Mouse (Mus musculus) midbrain, embryonic 14.5 days (tissue): ENCODE data around the gene Phf20. TPM values are rescaled to one million over a fixed set of nuclear protein-coding genes. Genes with fewer than 3 reads are reported as not detected.
A peak's percentile ranks its signal among the peaks of the same experiment; 100 is the strongest.

Experiments
- ATAC-seq: fragments of 200-750 bp; cut with Nextera tagmentation; 2 replicates; pipeline ENCODE4 v1.8.0; 2017; ENCODE audit warnings: moderate number of reproducible peaks, moderate library complexity; ENCODE audit not compliant: low FRiP score, low TSS enrichment
- DNase-seq: peaks from one replicate; pipeline ENCODE4 v3.0.0-alpha.2; 2015
- H3K27ac ChIP-seq: fragments of 300-500 bp; sonication (generic); replicated peaks from 2 replicates; pipeline ENCODE4 v1.5.1; 2014; ENCODE audit warnings: mild to moderate bottlenecking, low read depth, low read length, moderate library complexity
- H3K27me3 ChIP-seq: fragments of 300-500 bp; sonication (generic); 2 replicates; pipeline ENCODE4 v1.6.1; 2014; ENCODE audit warnings: low read length, control low read depth, mixed read lengths; ENCODE audit not compliant: control insufficient read depth, insufficient read depth
- H3K36me3 ChIP-seq: fragments of 300-500 bp; sonication (generic); 2 replicates; pipeline ENCODE4 v1.6.1; 2014; ENCODE audit warnings: low read length, control low read depth; ENCODE audit not compliant: control insufficient read depth, insufficient read depth
- H3K4me1 ChIP-seq: fragments of 300-500 bp; sonication (generic); 2 replicates; pipeline ENCODE4 v1.6.1; 2014; ENCODE audit warnings: mild to moderate bottlenecking, antibody characterized with exemption, low read length, control low read depth; ENCODE audit not compliant: control insufficient read depth, insufficient read depth
- H3K4me2 ChIP-seq: fragments of 300-500 bp; sonication (generic); 2 replicates; pipeline ENCODE4 v1.6.1; 2014; ENCODE audit warnings: mild to moderate bottlenecking, low read length, moderate library complexity
- H3K4me3 ChIP-seq: fragments of 300-500 bp; sonication (generic); replicated peaks from 2 replicates; pipeline ENCODE4 v1.5.1; 2014; ENCODE audit warnings: low read depth, low read length
- H3K9ac ChIP-seq: fragments of 300-500 bp; sonication (generic); replicated peaks from 2 replicates; pipeline ENCODE4 v1.6.1; 2014; ENCODE audit warnings: mild to moderate bottlenecking, low read length, moderate library complexity
- H3K9me3 ChIP-seq: fragments of 300-500 bp; sonication (generic); 2 replicates; pipeline ENCODE4 v1.6.1; 2016; ENCODE audit warnings: low read length, control low read depth, mixed read lengths; ENCODE audit not compliant: control insufficient read depth
- WGBS: fragments of 180-500 bp; shearing (Covaris S2); extraction: QIAGEN DNeasy Blood & Tissue Kit; methylation state at CpG from one replicate; pipeline ENCODE4 v1.1.7; 2014; 5-methylcytosine and 5-hydroxymethylcytosine counted together
- polyA plus RNA-seq: library from polyadenylated mRNA; unstranded; fragments of >200 nt; fragmentation: Nextera tagmentation; extraction: Ambion mirVana; gene quantifications from 2 replicates; pipeline ENCODE4 v1.2.1, GENCODE M21; 2014

Gene Phf20
- polyA plus RNA-seq, 1 experiment from 2014 or later, result 120 TPM

GRCm38 (mm10) chr2:156243011-156243410, 46.7 kb downstream of the Phf20 start:
- Histone ChIP-seq H3K27ac (no peak overlapping the region), H3K4me1 (no peaks in the 10 kb centered on the region), H3K9me3 (no peaks in the 10 kb centered on the region), H3K27me3 (no peaks in the 10 kb centered on the region), H3K4me2 (no peak overlapping the region), H3K4me3 (no peak overlapping the region), H3K9ac (no peak overlapping the region), H3K36me3 (peaks cover 15% of the 10 kb centered on the region)
- no peak for ATAC-seq
- 95% methylated on average over 8 of the region's 8 CpGs for WGBS
- DNase-seq, result no peak

GRCm38 (mm10) chr2:156247599-156247998, 51.3 kb downstream of the Phf20 start:
- Histone ChIP-seq H3K27me3 (no peaks in the 10 kb centered on the region), H3K4me2 (no peak overlapping the region), H3K9me3 (no peaks in the 10 kb centered on the region), H3K4me3 (no peak overlapping the region), H3K27ac (no peak overlapping the region), H3K4me1 (no peaks in the 10 kb centered on the region), H3K36me3 (peaks cover 26% of the 10 kb centered on the region), H3K9ac (no peak overlapping the region)
- DNase-seq (no peak), ATAC-seq (no peak)

GRCm38 (mm10) chr2:156250761-156251160, 54.5 kb downstream of the Phf20 start:
- ATAC-seq, result no peak
- no peak overlapping the region for H3K9ac ChIP-seq
- H3K4me1 ChIP-seq, result no peaks in the 10 kb centered on the region

GRCm38 (mm10) chr2:156251291-156251690, 55.0 kb downstream of the Phf20 start:
- H3K9me3 ChIP-seq, result no peaks in the 10 kb centered on the region
- no peak overlapping the region for H3K4me3 ChIP-seq
- no peak overlapping the region for H3K4me2 ChIP-seq
- no peak overlapping the region for H3K27ac ChIP-seq
- H3K27me3 ChIP-seq, result no peaks in the 10 kb centered on the region
- DNase-seq, result no peak
- WGBS, result 95% methylated on average over 1 of the region's 1 CpGs
- H3K9ac ChIP-seq, result no peak overlapping the region
- peaks cover 47% of the 10 kb centered on the region for H3K36me3 ChIP-seq
- no peaks in the 10 kb centered on the region for H3K4me1 ChIP-seq
- no peak for ATAC-seq

More at GRCm38 (mm10) chr2:156250761-156251160, 54.5 kb downstream of the Phf20 start:
- H3K4me2 ChIP-seq, result no peak overlapping the region
- H3K4me3 ChIP-seq, result no peak overlapping the region
- H3K27ac ChIP-seq, result no peak overlapping the region
- DNase-seq, result no peak
- H3K27me3 ChIP-seq, result no peaks in the 10 kb centered on the region
- peaks cover 45% of the 10 kb centered on the region for H3K36me3 ChIP-seq
- H3K9me3 ChIP-seq, result no peaks in the 10 kb centered on the region

GRCm38 (mm10) chr2:156257051-156257450, 60.8 kb downstream of the Phf20 start:
- peak; percentile 49 for DNase-seq

GRCm38 (mm10) chr2:156257922-156258761, 61.9 kb downstream of the Phf20 start:
- no peaks in the 10 kb centered on the region for H3K4me1 ChIP-seq
- H3K9me3 ChIP-seq, result no peaks in the 10 kb centered on the region
- 93% methylated on average over 11 of the region's 11 CpGs for WGBS
- DNase-seq (no peak), ATAC-seq (no peak)
- no peak overlapping the region for H3K9ac ChIP-seq
- no peak overlapping the region for H3K27ac ChIP-seq
- peaks cover 61% of the 10 kb centered on the region for H3K36me3 ChIP-seq
- H3K4me2 ChIP-seq, result no peak overlapping the region
- no peaks in the 10 kb centered on the region for H3K27me3 ChIP-seq
- H3K4me3 ChIP-seq, result no peak overlapping the region

More at GRCm38 (mm10) chr2:156257051-156257450, 60.8 kb downstream of the Phf20 start:
- no peak overlapping the region for H3K4me2 ChIP-seq
- no peak overlapping the region for H3K9ac ChIP-seq
- H3K4me1 ChIP-seq, result no peaks in the 10 kb centered on the region
- H3K9me3 ChIP-seq, result no peaks in the 10 kb centered on the region
- H3K27ac ChIP-seq, result 0 out of 2 replicates have a peak overlapping the region, but pooled peaks have one; percentile 0
- ATAC-seq, result no peak
- no peaks in the 10 kb centered on the region for H3K27me3 ChIP-seq
- H3K4me3 ChIP-seq, result no peak overlapping the region
- WGBS, result 70% methylated on average over 2 of the region's 2 CpGs
- H3K36me3 ChIP-seq, result peaks cover 69% of the 10 kb centered on the region

GRCm38 (mm10) chr2:156260968-156261367, 64.7 kb downstream of the Phf20 start:
- 91% methylated on average over 2 of the region's 2 CpGs for WGBS
- Histone ChIP-seq H3K4me2 (no peak overlapping the region), H3K27me3 (no peaks in the 10 kb centered on the region), H3K4me3 (no peak overlapping the region), H3K27ac (no peak overlapping the region), H3K4me1 (no peaks in the 10 kb centered on the region), H3K9ac (no peak overlapping the region), H3K36me3 (peaks cover 54% of the 10 kb centered on the region), H3K9me3 (no peaks in the 10 kb centered on the region)
- ATAC-seq (no peak), DNase-seq (peak; percentile 8)

GRCm38 (mm10) chr2:156263204-156263893, 67.1 kb downstream of the Phf20 start:
- no peak for ATAC-seq
- peaks cover 52% of the 10 kb centered on the region for H3K36me3 ChIP-seq

More at GRCm38 (mm10) chr2:156263204-156263893, 67.1 kb downstream of the Phf20 start:
- WGBS, result 86% methylated on average over 4 of the region's 4 CpGs
- no peaks in the 10 kb centered on the region for H3K4me1 ChIP-seq
- DNase-seq, result no peak
- no peak overlapping the region for H3K27ac ChIP-seq
- no peak overlapping the region for H3K9ac ChIP-seq
- H3K4me3 ChIP-seq, result no peak overlapping the region
- H3K9me3 ChIP-seq, result no peaks in the 10 kb centered on the region
- H3K4me2 ChIP-seq, result no peak overlapping the region
- H3K27me3 ChIP-seq, result no peaks in the 10 kb centered on the region
